Mouse (Mus musculus) thymus, adult 2 months (tissue): Measurements from ENCODE around the gene Dcaf15. TPM values are rescaled to one million over a fixed set of nuclear protein-coding genes. Genes with fewer than 3 reads are reported as not detected.
A peak's percentile ranks its signal among the peaks of the same experiment; 100 is the strongest.

Experiments
- DNase-seq: peaks from one replicate; pipeline ENCODE4 v3.0.0; 2021
- H3K27ac ChIP-seq: fragments of 200-500 bp; 2 replicates; pipeline ENCODE4 v1.5.1; 2012; ENCODE audit warnings: low read length, control low read depth; ENCODE audit not compliant: control insufficient read depth, insufficient read depth
- H3K27me3 ChIP-seq: fragments of 200-500 bp; 2 replicates; pipeline ENCODE4 v1.6.1; 2012; ENCODE audit warnings: mild to moderate bottlenecking, low read length, moderate library complexity, mixed read lengths; ENCODE audit not compliant: control insufficient read depth, insufficient read depth
- H3K36me3 ChIP-seq: fragments of 200-500 bp; 2 replicates; pipeline ENCODE4 v1.6.1; 2012; ENCODE audit warnings: mild to moderate bottlenecking, low read length, moderate library complexity; ENCODE audit not compliant: control insufficient read depth, insufficient read depth
- H3K4me1 ChIP-seq: fragments of 200-500 bp; replicated peaks from 2 replicates; pipeline ENCODE4 v1.6.1; 2012; ENCODE audit warnings: low read length; ENCODE audit not compliant: control insufficient read depth, insufficient read depth
- H3K4me3 ChIP-seq: fragments of 200-500 bp; 2 replicates; pipeline ENCODE4 v1.5.1; 2012; ENCODE audit warnings: mild to moderate bottlenecking, low read length, control low read depth, moderate library complexity; ENCODE audit not compliant: control insufficient read depth, insufficient read depth
- CTCF ChIP-seq: fragments of 200-500 bp; IDR thresholded peaks from 2 replicates; pipeline ENCODE4 v1.5.1; 2012; ENCODE audit warnings: mild to moderate bottlenecking, control low read depth, low read length, moderate library complexity, borderline replicate concordance; ENCODE audit not compliant: control insufficient read depth, poor library complexity, insufficient read depth; ENCODE audit errors: extremely low read depth
- POLR2A ChIP-seq: fragments of 200-500 bp; IDR thresholded peaks from 2 replicates; pipeline ENCODE4 v1.6.1; 2012; ENCODE audit warnings: mild to moderate bottlenecking, low read length, control low read depth, moderate library complexity; ENCODE audit not compliant: control insufficient read depth, poor library complexity, insufficient read depth; ENCODE audit errors: extremely low read depth
- WGBS: fragments of 180-500 bp; shearing (Covaris S2); methylation state at CpG from one replicate; pipeline ENCODE4 v1.1.7; 2018; 5-methylcytosine and 5-hydroxymethylcytosine counted together
- polyA plus RNA-seq: library from polyadenylated mRNA; depleted of rRNA; stranded (reverse); fragments of >200 nt; gene quantifications from 2 replicates; pipeline ENCODE4 v1.2.3, GENCODE M21; 2012

Dcaf15 gene
- polyA plus RNA-seq, 1 experiment = 190 TPM

- Histone ChIP-seq H3K4me1 (peaks cover 16% of the 10 kb centered on the region), H3K4me3 (no peak overlapping the region), H3K27ac (no peak overlapping the region), H3K36me3 (no peaks in the 10 kb centered on the region), H3K27me3 (no peaks in the 10 kb centered on the region)
- no peak for DNase-seq
- 91% methylated on average over 2 of the region's 2 CpGs for WGBS
- no peak for TF ChIP-seq POLR2A
- no peak for TF ChIP-seq CTCF
Observed at GRCm38 (mm10) chr8:84069750-84070149, 34.8 kb downstream of the Dcaf15 start.

GRCm38 (mm10) chr8:84069169-84069568 is 35.4 kb downstream of the Dcaf15 start:
- H3K27ac ChIP-seq = no peak overlapping the region
- no peak for DNase-seq
- 93% methylated on average over 1 of the region's 1 CpGs for WGBS
- peaks cover 19% of the 10 kb centered on the region for H3K4me1 ChIP-seq
- H3K36me3 ChIP-seq = no peaks in the 10 kb centered on the region
- H3K27me3 ChIP-seq = no peaks in the 10 kb centered on the region
- TF ChIP-seq POLR2A (no peak), CTCF (no peak)
- no peak overlapping the region for H3K4me3 ChIP-seq

GRCm38 (mm10) chr8:84068316-84069035 is 36.1 kb downstream of the Dcaf15 start:
- Histone ChIP-seq H3K4me3 (no peak overlapping the region), H3K4me1 (peaks cover 22% of the 10 kb centered on the region), H3K27me3 (no peaks in the 10 kb centered on the region), H3K27ac (no peak overlapping the region), H3K36me3 (no peaks in the 10 kb centered on the region)
- DNase-seq = no peak
- TF ChIP-seq POLR2A (no peak), CTCF (no peak)
- WGBS = 84% methylated on average over 12 of the region's 12 CpGs

- no peaks in the 10 kb centered on the region for H3K27me3 ChIP-seq
- H3K27ac ChIP-seq = no peak overlapping the region
- peaks cover 18% of the 10 kb centered on the region for H3K4me1 ChIP-seq
- TF ChIP-seq POLR2A (no peak), CTCF (no peak)
- no peaks in the 10 kb centered on the region for H3K36me3 ChIP-seq
- 92% methylated on average over 7 of the region's 7 CpGs for WGBS
- no peak for DNase-seq
- no peak overlapping the region for H3K4me3 ChIP-seq
Observed at GRCm38 (mm10) chr8:84067911-84068310, 36.7 kb downstream of the Dcaf15 start.

GRCm38 (mm10) chr8:84067047-84067573 is 37.5 kb downstream of the Dcaf15 start:
- H3K27me3 ChIP-seq = no peaks in the 10 kb centered on the region
- H3K4me3 ChIP-seq = peak overlapping the region; percentile 49
- no peaks in the 10 kb centered on the region for H3K36me3 ChIP-seq
- peak; percentile 97 for DNase-seq
- peaks cover 18% of the 10 kb centered on the region for H3K4me1 ChIP-seq
- WGBS = under 1% methylated on average over 54 of the region's 58 CpGs
- H3K27ac ChIP-seq = peak overlapping the region; percentile 8; the same call in 1 of the 2 replicates
- no peak for TF ChIP-seq CTCF
- peak; percentile 56; the same call in 1 of the 2 replicates for TF ChIP-seq POLR2A

GRCm38 (mm10) chr8:84066291-84066930 is 38.2 kb downstream of the Dcaf15 start, which contains the start of gene Rfx1:
Gene Rfx1 (plus strand): TSS chr8:84066834.
- peak; percentile 98 for DNase-seq
- WGBS = under 1% methylated on average over 51 of the region's 51 CpGs

More at GRCm38 (mm10) chr8:84066291-84066930, 38.2 kb downstream of the Dcaf15 start, which contains the start of gene Rfx1:
- H3K36me3 ChIP-seq = no peaks in the 10 kb centered on the region
- no peaks in the 10 kb centered on the region for H3K27me3 ChIP-seq
- peak within 1 kb of the TSS; percentile 65 for H3K27ac ChIP-seq
- no peak for TF ChIP-seq CTCF
- peak; percentile 84 for TF ChIP-seq POLR2A
- H3K4me3 ChIP-seq = peak within 1 kb of the TSS; percentile 55
- H3K4me1 ChIP-seq = peaks cover 18% of the 10 kb centered on the region
